Mouse (Mus musculus) heart, embryonic 15.5 days (tissue): ENCODE results near the gene Glb1. TPM values are rescaled to one million over a fixed set of nuclear protein-coding genes. Genes with fewer than 3 reads are reported as not detected.

Experiments used
- ATAC-seq: fragments of 200-750 bp; cut with Nextera tagmentation; replicated peaks from 2 replicates; pipeline ENCODE4 v1.8.0; 2017; ENCODE audit warnings: low read depth, moderate TSS enrichment; ENCODE audit not compliant: insufficient number of reproducible peaks, insufficient read depth, low FRiP score
- H3K27ac ChIP-seq: fragments of 300-500 bp; sonication (generic); 2 replicates; pipeline ENCODE4 v1.5.1; 2015; ENCODE audit warnings: mild to moderate bottlenecking, inconsistent platforms
- H3K27me3 ChIP-seq: fragments of 300-500 bp; sonication (generic); 2 replicates; pipeline ENCODE4 v1.6.1; 2015; ENCODE audit warnings: inconsistent platforms
- H3K36me3 ChIP-seq: fragments of 300-500 bp; sonication (generic); 2 replicates; pipeline ENCODE4 v1.6.1; 2015; ENCODE audit warnings: mild to moderate bottlenecking, inconsistent platforms
- H3K4me1 ChIP-seq: fragments of 300-500 bp; sonication (generic); replicated peaks from 2 replicates; pipeline ENCODE4 v1.6.1; 2015; ENCODE audit warnings: inconsistent platforms
- H3K4me2 ChIP-seq: fragments of 300-500 bp; sonication (generic); 2 replicates; pipeline ENCODE4 v1.6.1; 2015; ENCODE audit warnings: inconsistent platforms, mild to moderate bottlenecking, moderate library complexity
- H3K4me3 ChIP-seq: fragments of 300-500 bp; sonication (generic); 2 replicates; pipeline ENCODE4 v1.5.1; 2015; ENCODE audit warnings: mild to moderate bottlenecking, inconsistent platforms
- H3K9ac ChIP-seq: fragments of 300-500 bp; sonication (generic); 2 replicates; pipeline ENCODE4 v1.6.1; 2015; ENCODE audit warnings: mild to moderate bottlenecking, inconsistent platforms
- H3K9me3 ChIP-seq: fragments of 300-500 bp; sonication (generic); replicated peaks from 2 replicates; pipeline ENCODE4 v1.6.1; 2016; ENCODE audit warnings: inconsistent platforms
- WGBS: fragments of 180-500 bp; shearing (Covaris S2); methylation state at CpG from one replicate; pipeline ENCODE4 v1.1.7; 2015; ENCODE audit warnings: mixed read lengths; 5-methylcytosine and 5-hydroxymethylcytosine counted together
- polyA plus RNA-seq: library from polyadenylated mRNA; unstranded; fragments of >200 nt; fragmentation: Nextera tagmentation; extraction: Ambion mirVana; gene quantifications from 2 replicates; pipeline ENCODE4 v1.2.1, GENCODE M21; 2015

Glb1 gene
- polyA plus RNA-seq, 1 experiment from 2014 or later: 36.6 TPM

DNA sequence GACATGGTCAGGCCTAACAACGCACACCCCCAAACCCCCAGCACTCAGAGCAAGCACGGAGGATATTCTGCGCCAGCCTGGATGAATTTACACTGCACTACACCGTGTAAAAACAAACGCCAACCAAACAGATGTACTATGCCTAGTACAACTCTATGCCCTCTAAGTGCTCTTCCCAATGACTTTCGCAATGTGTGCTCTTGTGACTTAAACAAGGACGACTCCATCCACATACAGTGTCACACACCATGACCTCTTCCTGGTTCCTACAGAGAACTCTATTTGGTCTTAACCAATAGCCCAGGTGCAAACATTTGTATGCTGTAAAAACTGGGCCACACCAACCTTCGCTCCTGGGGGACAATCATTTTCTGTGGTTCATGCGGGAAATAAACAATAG, 121.6 kb downstream of the Glb1 start:
- H3K4me2 ChIP-seq: no peak overlapping the region
- WGBS: 87% methylated on average over 9 of the region's 9 CpGs
- H3K36me3 ChIP-seq: no peaks in the 10 kb centered on the region
- H3K9ac ChIP-seq: no peak overlapping the region
- no peak overlapping the region for H3K4me3 ChIP-seq
- peaks cover 16% of the 10 kb centered on the region for H3K4me1 ChIP-seq
- no peaks in the 10 kb centered on the region for H3K27me3 ChIP-seq
- no peak for ATAC-seq
- no peaks in the 10 kb centered on the region for H3K9me3 ChIP-seq
- no peak overlapping the region for H3K27ac ChIP-seq

Other genes with a start within 250 kb of the Glb1 start
- not detected in 2 replicates for gene Bcl2a1c, start 70.9 kb upstream of the Glb1 start, polyA plus RNA-seq
- gene Crtap, start 10.4 kb upstream of the Glb1 start, polyA plus RNA-seq: 126 and 148 TPM in 2 replicates
- 6.7 and 8.4 TPM in 2 replicates for gene Tmppe, start within 50 bp of the Glb1 start, polyA plus RNA-seq
- 0.57 TPM in 1 of 2 replicates, not detected in the other for gene Ccr4, start 103.8 kb downstream of the Glb1 start, polyA plus RNA-seq
- 1.3 and 1.7 TPM in 2 replicates for gene C130032M10Rik, start 114.6 kb downstream of the Glb1 start, polyA plus RNA-seq
- 0.05 and 0.10 TPM in 2 replicates for gene Trim71, start 163.3 kb downstream of the Glb1 start, polyA plus RNA-seq
- gene Cnot10, start 239.1 kb downstream of the Glb1 start, polyA plus RNA-seq: 31.0 and 40.3 TPM in 2 replicates